Mouse (Mus musculus): Measurements from ENCODE around the gene Gm49353. TPM values are rescaled to one million over a fixed set of nuclear protein-coding genes. Genes with fewer than 3 reads are reported as not detected.

The Gm49353 gene
- total RNA-seq, 2 experiments from 2014 or later: not detected

Other genes with a start within 250 kb of the Gm49353 start
- not detected for gene 2310057J18Rik, start 212.7 kb upstream of the Gm49353 start, total RNA-seq (2021)
- gene Soga3, start 55.1 kb upstream of the Gm49353 start, total RNA-seq (2021): under 1 TPM in 1 of 2 experiments, not detected in 1; 0.25 TPM
- gene 9330159F19Rik, start 12.7 kb downstream of the Gm49353 start, total RNA-seq (2021): under 1 TPM in 1 of 2 experiments, not detected in 1; 0.09 TPM
- 10 to 100 TPM; 25.4 to 26.6 TPM for gene Echdc1, start 114.2 kb downstream of the Gm49353 start, total RNA-seq (2021)
- gene Rnf146, start 163.5 kb downstream of the Gm49353 start, total RNA-seq (2021): 10 to 100 TPM; 46.2 to 54.7 TPM

Data from heart, postnatal 4 days (tissue).